ENCODE assay signal across 11 mouse cellular contexts in genomic region chr5:113225271-113225670, GRCm38 (mm10). TPM values are rescaled to one million over a fixed set of nuclear protein-coding genes. Genes with fewer than 3 reads are reported as not detected.
DNase-seq lines count a peak whose midpoint lies in the region; ATAC-seq lines count a peak whose summit lies in the region.
"Had no signal": no experiment of that assay in that cellular context is flagged by ENCODE, and none has a peak within 500 bp of the region (broad histone marks: within the 10 kb centered on the region; RNA-seq: fewer than 3 reads in every experiment).

No protein-coding gene starts in this region.

- peak overlapping the region; percentile 52; the same call in 1 of the 2 replicates for H3K4me2 ChIP-seq in lung, embryonic 15.5 days
- peak overlapping the region; percentile 50; the same call in 1 of the 2 replicates for H3K4me2 ChIP-seq in embryonic facial prominence, embryonic 14.5 days (ENCODE audit: low read depth, low read length)
- peak overlapping the region; percentile 47 for H3K4me2 ChIP-seq in hindbrain, embryonic 16.5 days (ENCODE audit: low read length)
- H3K4me2 ChIP-seq in neural tube, embryonic 14.5 days (ENCODE audit: low read depth, low read length): peak overlapping the region; percentile 44; the same call in 1 of the 2 replicates

- 19% methylated on average over 10 of the region's 10 CpGs for WGBS in lung, embryonic 15.5 days
- 33% methylated on average over 10 of the region's 10 CpGs for WGBS in embryonic facial prominence, embryonic 14.5 days
- WGBS in hindbrain, embryonic 16.5 days: 21% methylated on average over 10 of the region's 10 CpGs
- 5% methylated on average over 10 of the region's 10 CpGs for whole genome bisulfite sequencing in neural tube, embryonic 14.5 days

- H3K27me3 ChIP-seq in lung, embryonic 15.5 days: peaks cover 7% of the 10 kb centered on the region; the same call in 1 of the 2 replicates
- peaks cover 6% of the 10 kb centered on the region; the same call in 1 of the 2 replicates for H3K27me3 ChIP-seq in embryonic facial prominence, embryonic 14.5 days (replicated peaks; ENCODE audit: control insufficient read depth, insufficient read depth, low read length)
- no peaks in the 10 kb centered on the region for H3K27me3 ChIP-seq in hindbrain, embryonic 16.5 days (replicated peaks; ENCODE audit: control insufficient read depth, insufficient read depth, low read length)
- 0 out of 2 replicates have a peak, but pooled peaks cover 6% of the 10 kb centered on the region for H3K27me3 ChIP-seq in neural tube, embryonic 14.5 days (ENCODE audit: control insufficient read depth, insufficient read depth, low read length)

- H3K4me1 ChIP-seq in lung, embryonic 15.5 days: peaks cover 23% of the 10 kb centered on the region
- peaks cover 8% of the 10 kb centered on the region for H3K4me1 ChIP-seq in embryonic facial prominence, embryonic 14.5 days (ENCODE audit: control insufficient read depth, insufficient read depth, low read length)
- H3K4me1 ChIP-seq in hindbrain, embryonic 16.5 days (ENCODE audit: control insufficient read depth, insufficient read depth, low read depth, low read length): peaks cover 10% of the 10 kb centered on the region
- peaks cover 11% of the 10 kb centered on the region for H3K4me1 ChIP-seq in neural tube, embryonic 14.5 days (ENCODE audit: control insufficient read depth, insufficient read depth, low read length)

- no peak for ATAC-seq in lung, embryonic 15.5 days (ENCODE audit: borderline replicate concordance, extremely low read depth, low FRiP score, low TSS enrichment)
- no peak for ATAC-seq in embryonic facial prominence, embryonic 14.5 days (ENCODE audit: low read depth)
- ATAC-seq in hindbrain, embryonic 16.5 days: no peak
- ATAC-seq in neural tube, embryonic 14.5 days (ENCODE audit: low read depth): no peak

- H3K4me3 ChIP-seq in lung, embryonic 15.5 days: no peak overlapping the region
- H3K4me3 ChIP-seq in embryonic facial prominence, embryonic 14.5 days (ENCODE audit: low read depth, low read length): no peak overlapping the region
- H3K4me3 ChIP-seq in hindbrain, embryonic 16.5 days (ENCODE audit: low read length): 0 out of 2 replicates have a peak overlapping the region, but pooled peaks have one; percentile 5
- no peak overlapping the region for H3K4me3 ChIP-seq in neural tube, embryonic 14.5 days (ENCODE audit: low read depth, low read length)
- H3K4me3 ChIP-seq: erythroblast, embryonic 14.5 days had no signal

- H3K9ac ChIP-seq in lung, embryonic 15.5 days: no peak overlapping the region
- H3K9ac ChIP-seq in embryonic facial prominence, embryonic 14.5 days (ENCODE audit: low read depth, low read length): no peak overlapping the region
- H3K9ac ChIP-seq in hindbrain, embryonic 16.5 days (ENCODE audit: low read depth, low read length): no peak overlapping the region; the same call in 1 of the 2 replicates
- H3K9ac ChIP-seq in neural tube, embryonic 14.5 days (replicated peaks; ENCODE audit: low read depth, low read length): no peak overlapping the region
- H3K9ac ChIP-seq: limb, embryonic 15.5 days had no signal

- H3K27ac ChIP-seq in lung, embryonic 15.5 days: no peak overlapping the region
- H3K27ac ChIP-seq in embryonic facial prominence, embryonic 14.5 days (replicated peaks; ENCODE audit: low read depth, low read length): no peak overlapping the region
- H3K27ac ChIP-seq in hindbrain, embryonic 16.5 days (ENCODE audit: low read depth, low read length): no peak overlapping the region
- H3K27ac ChIP-seq in neural tube, embryonic 14.5 days (ENCODE audit: low read depth, low read length): no peak overlapping the region

- no peaks in the 10 kb centered on the region for H3K9me3 ChIP-seq in lung, embryonic 15.5 days
- no peaks in the 10 kb centered on the region for H3K9me3 ChIP-seq in embryonic facial prominence, embryonic 14.5 days (ENCODE audit: control insufficient read depth, low read length)
- no peaks in the 10 kb centered on the region for H3K9me3 ChIP-seq in hindbrain, embryonic 16.5 days (ENCODE audit: control insufficient read depth, low read length)
- no peaks in the 10 kb centered on the region for H3K9me3 ChIP-seq in neural tube, embryonic 14.5 days (ENCODE audit: control insufficient read depth, low read length)
- H3K9me3 ChIP-seq: limb, embryonic 15.5 days had no signal

- no peak for DNase-seq in lung, postnatal 25 days (ENCODE audit: low spot score)
- DNase-seq in embryonic facial prominence, embryonic 14.5 days (ENCODE audit: low spot score): peak; percentile 61
- DNase-seq in adipocyte (ENCODE audit: low spot score): no peak
- DNase-seq in layer of hippocampus, postnatal 25 days (ENCODE audit: extremely low spot score in 1 of 2, low spot score in 1 of 2): no peak
- DNase-seq in urinary bladder, postnatal 4 days (ENCODE audit: low spot score in 2 of 2): no peak
- DNase-seq: right cerebral cortex, adult 18-20 months had no signal

- no peaks in the 10 kb centered on the region for H3K36me3 ChIP-seq in lung, embryonic 15.5 days
- no peaks in the 10 kb centered on the region for H3K36me3 ChIP-seq in embryonic facial prominence, embryonic 14.5 days (ENCODE audit: control insufficient read depth, insufficient read depth, low read length)
- H3K36me3 ChIP-seq in hindbrain, embryonic 16.5 days (ENCODE audit: control insufficient read depth, insufficient read depth, low read length): no peaks in the 10 kb centered on the region
- H3K36me3 ChIP-seq in neural tube, embryonic 14.5 days (ENCODE audit: control insufficient read depth, insufficient read depth, low read length): no peaks in the 10 kb centered on the region
- H3K36me3 ChIP-seq: limb, embryonic 15.5 days had no signal

RNA-seq across cellular contexts. Expression of gene Tmem211, which starts 1.4 kb away (rescaled TPM):
- not detected in 2 replicates for polyA plus RNA-seq in lung, embryonic 15.5 days (2015; fragmentation: Nextera tagmentation; extraction: Ambion mirVana)
- polyA plus RNA-seq in embryonic facial prominence, embryonic 14.5 days (2014; fragmentation: Nextera tagmentation; extraction: Ambion mirVana): 0.69 and 1.0 TPM in 2 replicates
- polyA plus RNA-seq in hindbrain, embryonic 16.5 days (2015; fragmentation: Nextera tagmentation; extraction: Ambion mirVana): not detected in 2 replicates
- 0.14 TPM in 1 of 2 replicates, not detected in the other for polyA plus RNA-seq in neural tube, embryonic 14.5 days (2014; fragmentation: Nextera tagmentation; extraction: Ambion mirVana)
- not detected for total RNA-seq in layer of hippocampus, postnatal 25 days (2021)
- polyA plus RNA-seq: erythroblast, embryonic 14.5 days had no signal

RNA-seq across cellular contexts. Expression of gene 2900026A02Rik, which starts 4.2 kb away (rescaled TPM):
- polyA plus RNA-seq in lung, embryonic 15.5 days (2015; fragmentation: Nextera tagmentation; extraction: Ambion mirVana): 10.8 and 11.9 TPM in 2 replicates
- polyA plus RNA-seq in embryonic facial prominence, embryonic 14.5 days (2014; fragmentation: Nextera tagmentation; extraction: Ambion mirVana): 8.8 and 9.2 TPM in 2 replicates
- polyA plus RNA-seq in hindbrain, embryonic 16.5 days (2015; fragmentation: Nextera tagmentation; extraction: Ambion mirVana): 4.3 and 4.8 TPM in 2 replicates
- 2.1 and 2.5 TPM in 2 replicates for polyA plus RNA-seq in neural tube, embryonic 14.5 days (2014; fragmentation: Nextera tagmentation; extraction: Ambion mirVana)
- 10 to 100 TPM; 61.2 to 64.5 TPM for total RNA-seq in layer of hippocampus, postnatal 25 days (2021)
